Mouse (Mus musculus) kidney, adult 18-20 months (tissue): ENCODE results near the gene Btbd9.

ENCODE experiments used
- DNase-seq: peaks from one replicate; pipeline ENCODE4 v3.0.0; 2021

The Btbd9 gene

DNA sequence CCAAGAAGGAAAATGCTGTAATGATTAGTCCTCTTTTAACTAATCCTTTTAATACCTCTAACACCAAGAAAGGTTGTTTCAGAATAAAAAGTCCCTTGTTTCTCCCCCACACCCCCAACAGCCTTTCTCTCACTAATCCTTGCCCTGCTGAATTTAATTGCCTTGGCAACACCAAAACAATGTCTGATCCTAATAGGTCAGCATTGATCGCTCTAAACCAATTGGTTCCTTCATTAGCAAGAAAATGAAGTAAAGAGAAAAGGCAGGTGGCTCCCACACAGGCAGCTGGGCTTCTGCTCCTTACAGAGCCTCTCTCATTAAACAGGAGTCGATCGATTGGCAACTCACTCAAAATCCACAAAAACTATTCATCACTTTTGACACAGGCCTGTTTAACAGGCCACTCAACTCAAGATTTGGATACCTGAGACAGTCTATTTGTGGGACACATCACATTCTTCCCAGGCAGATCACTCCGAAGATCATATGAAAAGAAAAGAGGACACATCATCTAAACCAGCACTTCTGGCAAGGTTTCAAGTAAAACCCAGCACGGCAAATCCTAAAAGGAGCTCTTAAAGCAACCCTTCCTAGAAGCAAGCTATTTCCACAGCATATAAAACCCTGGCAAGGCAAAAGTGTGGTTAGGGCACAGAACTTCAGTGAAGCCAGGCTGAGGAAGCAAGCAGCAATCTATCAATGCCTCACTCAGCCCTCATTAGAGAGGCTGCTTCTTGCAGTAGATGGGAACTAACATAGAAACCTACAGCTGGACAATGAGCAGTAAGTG, 197.9 kb downstream of the Btbd9 start:
- no peak for DNase-seq

DNA sequence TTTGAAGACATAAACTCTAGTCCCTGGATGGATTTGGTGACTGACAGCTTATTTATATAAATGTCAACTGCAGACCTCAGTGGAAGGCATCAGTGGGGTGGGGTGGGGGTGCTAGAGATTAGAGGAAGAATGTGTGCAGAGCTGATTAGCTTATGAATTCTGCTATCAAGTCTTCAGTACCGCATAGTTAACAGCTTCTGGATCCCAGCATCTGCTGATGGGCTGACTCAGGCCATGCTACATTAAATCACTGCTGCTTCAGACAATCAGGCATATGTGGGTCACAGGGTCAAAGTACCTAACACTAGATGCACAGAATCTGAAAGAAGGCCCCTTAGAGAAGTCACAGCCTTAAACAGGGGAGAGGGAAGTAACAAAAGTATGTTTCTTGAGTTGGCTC, 198.5 kb downstream of the Btbd9 start:
- DNase-seq: no peak

DNA sequence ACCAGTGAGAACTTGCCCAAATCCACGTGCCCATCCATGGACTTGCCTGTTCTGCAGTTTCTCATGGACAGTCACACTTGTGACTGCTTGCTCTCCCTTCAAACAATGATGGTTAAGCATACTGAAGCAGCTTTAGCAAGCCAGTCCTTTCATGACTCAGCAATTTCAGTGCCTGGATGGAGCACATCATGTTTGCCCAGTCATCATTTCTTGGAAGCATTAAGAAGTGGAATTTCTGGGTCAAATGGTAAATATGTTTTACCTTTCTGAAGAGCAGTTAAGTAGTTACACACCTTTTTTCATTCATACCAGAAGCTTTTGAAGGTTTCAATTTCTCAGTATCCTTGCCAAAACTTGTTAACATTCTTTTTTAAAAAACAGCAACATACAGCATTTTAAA, 201.2 kb downstream of the Btbd9 start:
- no peak for DNase-seq

DNA sequence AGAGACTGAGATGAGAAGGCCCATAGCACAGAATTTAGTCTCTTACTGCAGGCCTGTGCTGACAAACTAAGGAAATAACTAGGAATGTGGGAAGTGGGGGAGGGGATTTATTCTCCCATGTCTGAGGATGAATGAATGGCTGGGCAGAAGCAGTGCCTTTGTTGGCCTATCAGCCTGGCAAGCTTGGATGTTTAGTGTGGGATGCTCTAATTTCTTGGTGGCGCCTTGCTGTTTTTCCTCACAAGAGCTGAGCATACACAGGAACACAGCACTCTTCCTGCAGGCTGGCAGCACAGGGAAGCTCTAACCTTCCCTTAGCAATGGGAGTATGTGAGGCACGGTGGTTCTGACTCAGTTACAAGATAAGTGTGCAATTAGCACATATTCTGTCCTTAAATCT, 207.7 kb downstream of the Btbd9 start:
- no peak for DNase-seq

DNA sequence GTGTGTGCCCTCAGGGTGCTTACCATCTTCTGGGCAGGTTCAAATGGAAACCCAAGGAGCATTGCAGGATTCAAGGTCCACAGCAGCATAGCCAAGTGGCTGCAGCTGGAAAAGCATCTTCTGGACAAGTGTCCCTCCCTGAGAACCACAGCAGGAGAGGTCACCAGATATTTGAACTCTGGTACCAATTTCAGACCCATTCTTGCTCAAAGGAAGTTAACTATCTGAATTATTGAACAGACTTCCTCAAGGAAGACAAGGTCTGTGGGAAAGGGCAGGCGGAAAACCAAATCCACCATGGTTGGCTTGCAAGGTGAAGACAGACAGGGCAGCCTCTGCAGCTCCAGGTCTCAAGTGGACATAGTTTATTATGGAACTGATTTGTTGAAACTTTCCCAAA, 211.6 kb downstream of the Btbd9 start:
- no peak for DNase-seq

DNA sequence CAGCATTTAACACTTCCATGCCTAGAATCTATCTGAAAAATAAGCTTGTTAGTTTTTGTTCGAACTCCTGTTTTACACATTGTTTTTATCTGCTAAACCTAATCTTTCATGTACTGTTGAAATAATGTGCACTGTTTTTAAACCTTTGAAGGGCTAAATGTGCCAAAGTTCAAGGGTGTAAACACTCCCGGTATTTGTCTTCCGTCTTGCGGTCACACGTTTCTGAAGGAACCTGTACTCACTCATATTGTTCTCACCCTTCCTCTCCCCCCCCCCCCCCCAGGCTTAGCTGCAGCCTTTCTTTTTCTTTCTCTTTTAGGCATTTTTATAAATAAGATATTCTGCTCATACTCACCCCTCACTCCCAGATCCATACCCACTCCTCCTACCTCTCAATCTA, 212.9 kb downstream of the Btbd9 start:
- no peak for DNase-seq

DNA sequence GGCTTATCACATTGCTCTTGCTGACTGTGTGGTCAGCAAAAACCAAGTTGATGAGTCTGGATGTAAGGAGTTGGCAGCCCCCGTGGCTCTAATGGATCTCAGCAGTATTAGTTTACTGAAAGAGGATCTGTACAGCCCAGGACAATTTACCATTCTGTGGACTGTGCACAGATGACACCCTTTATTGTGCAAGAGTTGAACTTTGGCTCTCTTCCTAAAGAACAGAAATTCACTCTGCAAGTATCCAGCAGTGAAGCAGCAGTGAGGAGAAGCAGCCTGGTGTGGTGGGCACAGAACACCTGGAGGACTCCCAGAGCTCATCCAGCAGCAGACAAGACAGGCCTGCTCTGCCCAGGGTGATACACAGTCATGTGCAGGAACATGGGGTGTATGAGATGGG, 215.6 kb downstream of the Btbd9 start:
- no peak for DNase-seq

DNA sequence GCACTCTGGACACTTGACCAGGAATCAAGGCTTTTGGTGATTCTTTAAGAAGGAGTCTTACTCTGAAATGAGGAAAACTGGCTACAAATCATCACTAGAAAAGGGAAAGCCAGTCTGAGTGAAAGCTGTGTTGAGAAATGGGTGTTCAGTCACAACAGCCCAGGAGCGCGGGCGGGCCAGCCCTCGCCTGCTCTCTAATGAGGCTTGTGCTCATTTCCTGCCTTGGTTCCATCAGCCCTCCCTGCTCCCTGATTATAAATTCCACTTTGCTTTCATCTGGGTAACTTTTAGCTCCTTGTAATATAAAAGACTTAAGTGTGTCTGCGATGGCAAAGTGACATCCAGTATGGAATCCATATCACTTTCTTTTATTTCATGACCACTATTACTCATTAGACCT, 216.9 kb downstream of the Btbd9 start:
- DNase-seq: no peak

DNA sequence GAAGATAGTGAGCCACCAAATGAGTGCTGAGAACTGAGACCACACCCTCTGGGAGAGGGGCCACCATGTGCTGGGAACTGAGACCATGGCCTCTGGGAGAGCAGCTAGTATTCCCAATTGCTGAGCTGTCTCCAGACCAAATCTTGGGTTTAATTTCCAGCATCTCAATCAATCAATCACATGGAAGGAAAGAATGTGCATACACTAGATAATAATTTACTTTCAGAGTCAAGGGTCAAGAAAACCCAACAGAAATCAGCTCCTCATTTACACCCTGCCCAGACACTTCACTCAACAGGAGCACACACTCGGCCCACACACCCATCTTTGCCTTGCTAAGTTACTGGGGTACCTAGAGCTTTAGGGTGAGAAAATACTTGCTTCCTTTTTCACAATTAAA, 220.9 kb downstream of the Btbd9 start:
- no peak for DNase-seq

DNA sequence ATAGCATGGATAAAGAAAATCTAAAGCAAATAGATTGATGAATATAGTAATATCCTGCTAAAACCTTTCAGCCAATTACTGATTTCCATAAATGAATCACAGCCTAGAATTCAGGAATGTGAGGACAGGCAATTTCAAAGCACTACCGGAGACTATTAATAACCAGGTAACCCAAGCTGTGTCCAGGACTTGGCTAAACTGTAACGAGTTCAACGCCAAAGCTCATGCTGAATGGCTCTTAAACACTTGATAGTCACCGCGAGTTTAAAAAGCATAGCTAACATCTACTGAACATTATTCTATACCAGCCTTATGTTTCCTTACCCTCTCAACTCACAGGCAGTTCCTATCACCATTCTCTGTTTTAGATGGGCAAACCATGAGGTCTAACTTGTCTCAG, 221.9 kb downstream of the Btbd9 start:
- no peak for DNase-seq

DNA sequence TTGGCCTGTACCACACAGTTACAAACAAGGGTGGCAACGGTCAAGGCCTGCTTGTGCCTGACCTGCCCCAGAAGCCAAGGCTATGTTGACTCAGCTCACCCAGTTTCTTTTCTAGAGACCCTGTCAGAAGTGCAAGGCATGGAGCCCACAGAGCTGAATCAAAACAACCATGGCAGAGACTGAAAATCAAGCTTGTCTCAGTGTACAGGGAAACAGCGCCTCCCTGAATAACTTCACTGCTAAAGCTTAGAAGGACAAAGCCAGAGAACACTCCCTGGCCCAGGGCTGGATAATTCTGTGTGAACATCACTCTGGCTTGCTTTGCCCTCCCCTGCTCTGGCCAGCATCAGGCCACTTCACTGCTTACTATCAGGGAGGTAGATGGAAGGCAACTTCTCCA, 228.3 kb downstream of the Btbd9 start:
- DNase-seq: no peak

DNA sequence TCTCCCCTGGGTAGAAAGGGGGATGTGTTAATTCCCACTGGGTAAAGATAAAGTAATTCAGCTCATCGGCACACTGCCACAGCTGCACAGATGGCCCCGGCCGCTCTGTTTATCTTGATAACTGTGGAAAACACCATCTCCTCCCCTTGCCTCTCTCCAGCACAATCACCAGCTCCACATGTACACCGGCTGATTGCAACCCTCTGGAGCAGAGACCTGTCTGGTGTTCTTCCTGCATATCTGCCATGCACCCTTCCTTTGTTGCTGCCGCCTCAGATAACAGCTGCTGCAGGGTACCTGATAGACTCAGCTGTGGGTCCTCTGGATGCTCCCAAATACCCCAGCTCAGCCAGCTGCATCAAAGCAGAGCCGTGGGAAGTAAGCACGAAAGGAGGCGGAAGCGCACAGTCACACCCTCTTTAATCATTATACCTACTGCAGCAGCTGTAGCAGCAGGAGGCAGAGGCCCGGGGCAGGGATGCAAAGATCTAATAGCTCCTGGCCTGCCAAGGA, 229.1 kb downstream of the Btbd9 start:
- DNase-seq: no peak

DNA sequence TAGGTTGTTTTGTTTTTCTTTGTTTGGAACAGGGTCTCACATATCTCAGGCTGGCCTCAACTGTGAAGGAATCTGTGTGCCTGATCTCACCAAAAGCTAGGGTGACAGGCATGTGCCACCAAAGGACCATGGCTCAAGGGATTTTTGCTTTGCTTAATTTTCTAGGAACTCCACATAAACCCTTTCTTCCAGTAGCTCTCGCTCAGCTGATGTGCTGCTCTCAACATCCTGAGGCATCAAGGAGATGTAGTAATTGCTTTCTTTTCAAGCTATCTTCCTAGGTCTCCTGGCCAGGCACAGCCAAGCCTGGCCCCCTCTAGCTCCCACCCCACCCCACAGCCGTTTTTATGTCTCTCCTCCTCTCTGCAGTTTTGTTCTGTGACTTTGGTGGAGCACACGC, 231.3 kb downstream of the Btbd9 start:
- DNase-seq: no peak

DNA sequence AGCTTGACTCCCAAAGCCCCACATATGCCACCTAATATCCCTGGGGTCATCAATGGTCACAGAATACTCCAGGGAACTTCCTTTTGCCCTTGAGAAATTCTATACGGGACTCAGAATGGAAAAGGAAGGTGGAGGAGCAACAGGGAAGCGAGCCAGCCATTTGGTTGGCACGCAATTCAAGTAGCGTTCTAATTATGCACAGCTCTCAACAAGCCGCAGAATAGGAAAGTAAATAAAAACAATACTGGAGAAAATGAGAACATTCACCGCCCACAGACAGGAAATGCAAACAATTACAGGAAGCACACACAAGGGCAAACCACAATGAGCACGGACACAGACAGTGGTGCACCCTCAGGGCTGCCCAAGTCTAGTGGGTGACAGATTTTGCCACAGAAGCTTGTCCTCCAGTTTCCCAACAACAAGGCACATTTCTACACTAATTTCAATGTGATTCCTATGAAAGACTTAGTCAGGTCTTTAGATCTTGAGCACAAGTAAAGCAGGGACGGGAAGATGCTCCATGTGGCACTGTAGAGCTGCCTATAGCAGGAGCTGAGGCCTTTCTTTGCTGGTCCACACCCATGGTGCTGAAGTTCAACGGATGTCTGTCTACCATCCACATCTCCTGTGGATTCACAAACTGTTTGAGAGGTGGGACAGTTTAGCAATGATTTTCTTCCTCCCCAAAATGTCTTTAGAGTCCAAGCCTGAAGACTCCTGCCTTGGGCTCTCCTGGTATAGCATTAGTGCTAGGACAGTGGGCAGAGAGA, 232.4 kb downstream of the Btbd9 start:
- DNase-seq: no peak

DNA sequence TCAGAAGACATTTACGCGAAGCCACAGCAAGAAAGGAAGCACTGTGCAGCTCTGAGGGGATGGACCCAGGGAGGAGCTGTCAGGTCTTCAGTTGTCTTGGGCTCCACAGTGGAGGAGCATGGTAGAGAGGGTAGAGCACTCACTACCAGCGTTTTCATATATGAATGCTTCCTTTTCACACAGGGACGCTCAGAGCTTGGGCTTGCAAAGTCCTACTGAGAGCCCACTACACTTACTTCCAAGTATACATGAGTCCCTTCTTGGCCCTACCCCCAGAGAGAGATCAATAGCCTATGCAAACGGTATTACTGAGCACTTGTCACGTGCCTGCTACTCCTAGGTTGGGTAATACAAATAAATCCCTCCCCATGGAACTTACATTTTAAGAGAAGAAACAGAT, 234.7 kb downstream of the Btbd9 start:
- DNase-seq: no peak

DNA sequence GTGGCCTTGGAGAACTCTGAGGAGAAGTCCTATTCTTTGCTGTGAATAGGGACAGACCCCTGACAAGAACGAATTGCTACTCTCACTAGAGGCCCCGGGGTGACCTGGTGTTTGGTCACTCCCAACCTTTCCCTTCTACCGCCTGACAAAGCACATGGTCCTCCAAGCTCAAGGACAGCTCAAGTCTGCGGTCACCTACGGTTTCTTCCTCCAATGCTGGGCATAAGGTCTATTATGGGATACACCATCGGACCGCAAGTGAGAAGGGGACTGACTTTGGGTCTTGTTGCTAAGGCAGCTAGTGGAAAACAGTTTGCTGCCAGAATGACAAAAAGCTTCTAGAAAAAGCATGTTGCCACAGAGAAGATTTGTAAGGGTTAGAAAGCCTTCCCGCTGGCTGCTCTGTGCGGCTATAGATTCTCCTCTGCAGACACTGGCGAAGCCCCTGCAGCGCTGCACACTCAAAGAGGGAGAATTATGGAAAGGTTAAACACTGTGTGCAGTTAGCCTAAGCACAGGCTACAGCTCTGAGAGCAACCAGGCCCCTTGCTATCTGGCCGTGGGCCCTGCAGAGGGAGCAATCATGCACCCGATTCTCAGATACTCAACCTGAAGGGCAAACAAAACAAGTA, 235.7 kb downstream of the Btbd9 start:
- DNase-seq: no peak

DNA sequence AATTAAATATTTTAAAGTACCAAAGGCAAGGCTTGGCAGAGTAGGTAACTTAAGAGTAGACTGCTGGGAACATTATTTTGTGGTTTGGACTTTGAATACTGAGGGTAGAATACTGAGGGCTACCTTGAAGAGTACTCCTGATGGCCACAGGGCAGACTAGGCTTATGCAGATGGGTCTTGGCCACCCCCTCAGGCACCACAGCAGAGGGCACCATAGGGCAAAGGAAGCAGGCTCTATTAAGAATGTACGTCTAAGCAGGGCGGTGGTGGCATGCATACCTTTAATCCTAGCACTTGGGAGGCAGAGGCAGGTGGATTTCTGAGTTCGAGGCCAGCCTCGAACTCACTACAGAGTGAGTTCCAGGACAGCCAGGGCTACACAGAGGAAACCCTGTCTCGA, 237.0 kb downstream of the Btbd9 start:
- no peak for DNase-seq

DNA sequence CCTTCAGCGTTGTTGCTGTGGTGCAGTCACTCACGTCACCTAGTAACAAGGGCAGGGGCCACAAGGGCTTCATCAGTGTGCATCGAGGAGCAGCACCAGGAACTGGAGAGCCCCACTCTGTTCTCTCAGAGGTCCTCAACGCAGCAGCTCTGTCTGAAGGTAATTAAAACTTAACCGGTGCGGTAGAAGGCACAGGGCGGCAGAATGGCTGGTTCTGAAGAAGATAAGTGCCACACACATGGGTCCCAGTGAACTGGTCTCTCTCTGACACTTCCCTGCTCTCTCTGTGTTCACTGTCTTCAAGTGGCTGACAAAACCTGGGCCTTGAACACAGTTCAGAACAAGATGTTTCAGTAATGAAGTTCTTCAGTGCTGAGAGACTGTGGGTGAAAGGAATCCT, 239.5 kb downstream of the Btbd9 start:
- no peak for DNase-seq

DNA sequence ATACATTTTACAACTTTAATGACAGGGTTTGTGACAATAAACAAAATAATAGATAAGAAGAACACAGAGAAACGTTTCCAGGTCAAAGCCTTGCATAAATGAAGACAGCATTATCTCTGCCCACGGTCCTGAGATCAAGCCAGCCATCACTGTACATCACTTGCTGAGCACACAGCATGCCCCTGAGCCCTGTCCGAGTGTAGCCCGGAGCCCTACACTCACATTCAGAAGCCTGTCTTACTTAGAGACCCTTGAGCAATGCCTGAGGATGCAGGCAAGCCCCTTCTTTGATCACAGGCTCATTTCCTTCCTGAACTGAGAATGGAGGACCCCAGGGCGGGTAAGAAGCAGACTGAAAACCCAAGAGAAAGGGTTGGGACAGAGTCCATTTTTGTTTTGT, 240.0 kb downstream of the Btbd9 start:
- DNase-seq: no peak

DNA sequence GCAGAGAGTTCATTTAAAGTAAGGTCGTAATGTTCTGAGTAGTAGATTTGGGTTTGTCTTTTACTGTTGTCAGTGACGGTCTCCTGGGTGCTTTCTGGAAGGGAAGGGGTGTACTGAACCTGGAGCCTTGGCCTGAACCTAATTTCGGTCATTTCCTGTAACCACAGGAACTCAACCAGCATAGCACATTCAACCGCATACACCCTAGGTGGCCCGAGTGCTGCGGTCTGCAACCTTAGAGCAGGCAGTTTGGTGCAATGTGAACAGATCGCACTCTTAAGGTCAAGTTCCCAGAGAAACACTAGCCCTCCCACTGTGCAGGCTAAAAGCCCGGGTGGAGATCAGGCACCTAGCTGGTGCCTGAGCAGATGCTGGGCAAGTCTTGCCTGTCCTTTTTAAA, 240.5 kb downstream of the Btbd9 start:
- no peak for DNase-seq

DNA sequence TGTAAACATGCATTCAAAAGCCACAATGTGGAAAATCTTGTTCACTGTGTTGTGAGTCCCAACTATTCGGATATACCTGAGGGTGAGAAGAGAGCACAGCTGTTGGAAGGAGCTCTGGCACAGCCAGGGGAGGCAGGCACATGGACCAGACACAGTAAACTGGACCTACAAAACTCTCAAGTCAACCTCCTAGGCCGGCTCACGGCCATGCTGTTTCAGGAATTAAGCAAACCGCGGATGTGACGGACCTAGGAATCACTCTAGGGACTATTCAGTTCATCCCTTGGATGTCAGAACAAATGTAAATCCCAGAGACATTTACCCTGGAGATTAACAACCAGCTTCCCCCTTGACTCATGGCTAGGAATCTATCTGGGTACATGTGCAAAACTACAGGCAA, 242.0 kb downstream of the Btbd9 start:
- DNase-seq: no peak

DNA sequence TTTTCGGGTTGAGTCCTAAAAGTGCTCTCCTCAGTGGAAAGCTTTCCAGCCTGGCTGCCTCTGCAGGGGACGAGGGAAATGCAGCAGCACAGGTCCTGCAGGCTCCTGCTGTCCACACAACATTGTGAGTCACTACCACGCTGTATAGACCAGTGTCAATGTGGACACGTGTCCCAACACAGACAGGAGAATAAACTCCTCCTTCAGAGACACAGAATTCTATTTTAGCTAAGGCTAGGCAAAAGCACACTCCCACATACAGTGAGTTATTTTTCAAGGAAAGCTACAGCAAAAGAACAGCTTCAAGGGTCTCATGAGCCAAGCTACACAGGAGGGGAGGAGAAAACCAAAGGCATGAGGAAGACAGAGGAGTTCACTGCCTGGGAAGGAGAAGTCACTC, 243.2 kb downstream of the Btbd9 start:
- DNase-seq: no peak

DNA sequence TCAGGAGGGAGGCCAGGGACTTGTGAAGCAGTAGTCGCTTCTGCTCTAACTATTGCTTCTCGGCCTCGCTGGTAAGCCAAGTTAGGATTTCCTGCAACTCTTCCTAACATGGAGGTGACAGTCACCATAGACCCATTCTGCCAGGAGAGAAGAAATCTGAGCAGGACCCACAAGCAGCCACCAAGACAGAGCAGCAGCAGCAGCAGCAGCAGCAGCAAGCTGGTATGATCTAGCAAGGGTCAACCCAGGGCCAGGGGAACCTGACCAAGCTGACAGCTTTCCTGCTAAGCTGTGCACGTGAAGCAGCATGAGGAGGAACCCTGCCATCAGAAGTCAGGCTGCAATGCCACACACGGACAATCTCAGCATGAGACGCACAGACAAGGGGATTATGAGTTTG, 244.9 kb downstream of the Btbd9 start:
- DNase-seq: no peak

DNA sequence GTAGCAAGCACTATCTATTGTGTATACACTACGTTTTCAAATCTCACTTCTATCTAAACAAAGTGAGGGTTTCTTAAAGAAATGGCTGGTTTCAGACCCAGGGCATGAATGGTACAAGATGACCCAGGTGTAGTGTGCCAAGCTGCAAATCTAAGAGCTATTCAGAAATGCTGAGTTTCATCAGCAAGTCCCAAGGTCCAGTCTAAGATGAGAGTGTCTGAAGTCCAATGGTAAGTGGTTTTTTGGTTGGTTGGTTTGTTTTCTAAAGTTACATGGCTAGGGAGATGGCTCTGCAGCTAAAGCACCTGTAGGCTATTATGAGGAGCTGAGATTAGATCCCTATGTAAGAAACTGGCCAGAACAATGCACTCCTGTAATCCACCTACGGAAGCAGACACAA, 246.8 kb downstream of the Btbd9 start:
- no peak for DNase-seq
